Mouse (Mus musculus) mouse embryonic stem cell (cell line): Measurements from ENCODE around the gene Wdr70.

Source experiments
- in situ Hi-C, 2 experiments: fragments of 300-500 bp; cut with MboI; formaldehyde crosslinking; loops; 1 replicate in 1 of 2; 3 replicates in 1 of 2; pipeline ENCODE4 v1.14.3; 2019 to 2020; ENCODE audit warnings: low sequenced_read_pairs in 2 of 2, low pct_unique_long_range_greater_than_20kb in 1 of 2, mixed read lengths in 1 of 2; ENCODE audit not compliant: unreplicated experiment in 1 of 2

The Wdr70 gene

GRCm38 (mm10) chr15:7962786-7963185 lies 136.2 kb downstream of the Wdr70 start:
- in situ Hi-C loops: no loop called here

DNA sequence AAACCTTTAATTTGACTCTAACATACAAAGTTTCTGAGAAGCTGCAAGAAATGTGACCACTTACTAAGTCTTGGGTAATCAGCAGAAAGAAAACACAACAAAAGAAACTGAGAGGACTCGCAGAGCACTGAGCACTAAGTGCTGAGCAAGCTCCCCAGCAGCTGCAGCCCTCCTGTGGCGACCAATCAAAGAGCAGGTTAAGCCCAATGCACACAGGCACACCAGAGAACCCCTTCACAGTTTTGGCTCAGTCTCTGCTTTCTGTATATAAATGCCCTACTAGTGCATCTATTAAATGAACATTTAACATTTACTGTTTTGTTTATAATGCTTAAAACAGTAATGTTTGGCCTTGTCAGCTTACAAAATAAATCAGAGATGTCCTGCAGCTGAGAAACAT lies 137.5 kb downstream of the Wdr70 start:
- in situ Hi-C loops: no loop called here

DNA sequence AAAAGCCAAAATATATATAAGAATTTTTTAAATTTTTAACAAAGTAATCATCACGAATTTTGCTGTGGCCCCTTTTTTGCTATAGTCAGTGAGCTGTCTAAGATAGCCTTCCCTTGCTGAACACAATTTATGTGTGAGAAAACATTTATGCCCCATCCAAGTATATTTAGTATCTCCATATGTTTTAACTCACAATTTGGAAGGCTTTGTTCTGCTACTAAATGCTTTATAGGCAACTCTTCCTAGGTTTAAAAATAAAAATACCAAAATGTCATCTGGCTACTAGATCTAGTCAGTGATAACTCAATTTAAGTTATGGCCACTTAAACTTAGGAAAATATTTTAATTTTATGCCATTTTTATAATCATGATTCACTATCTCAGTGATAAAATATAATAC lies 142.1 kb downstream of the Wdr70 start:
- in situ Hi-C loops: no loop called here

DNA sequence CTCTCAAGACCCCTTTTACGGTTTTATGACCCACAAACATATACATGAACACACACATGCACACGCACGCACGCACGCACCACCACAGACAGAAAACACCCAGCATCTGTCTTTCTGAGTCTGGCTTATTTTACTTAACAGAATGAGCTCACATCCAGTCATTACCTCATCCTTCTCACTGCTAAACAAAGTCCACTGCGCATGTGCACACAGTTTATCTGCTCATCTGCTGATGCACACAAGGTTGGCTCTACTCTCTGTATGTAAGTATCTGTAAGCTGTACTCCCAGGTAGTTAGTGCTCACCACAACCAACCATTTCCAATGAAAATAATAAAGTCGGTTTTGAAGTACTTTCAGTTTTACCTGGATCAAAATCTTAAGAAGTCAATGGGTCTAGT lies 148.4 kb downstream of the Wdr70 start:
- in situ Hi-C loops: no loop called here

- in situ Hi-C loops: no loop called here
Observed at GRCm38 (mm10) chr15:7941690-7942089, 157.3 kb downstream of the Wdr70 start.

- in situ Hi-C loops: no loop called here
Observed at GRCm38 (mm10) chr15:7935571-7936165, 163.3 kb downstream of the Wdr70 start.

DNA sequence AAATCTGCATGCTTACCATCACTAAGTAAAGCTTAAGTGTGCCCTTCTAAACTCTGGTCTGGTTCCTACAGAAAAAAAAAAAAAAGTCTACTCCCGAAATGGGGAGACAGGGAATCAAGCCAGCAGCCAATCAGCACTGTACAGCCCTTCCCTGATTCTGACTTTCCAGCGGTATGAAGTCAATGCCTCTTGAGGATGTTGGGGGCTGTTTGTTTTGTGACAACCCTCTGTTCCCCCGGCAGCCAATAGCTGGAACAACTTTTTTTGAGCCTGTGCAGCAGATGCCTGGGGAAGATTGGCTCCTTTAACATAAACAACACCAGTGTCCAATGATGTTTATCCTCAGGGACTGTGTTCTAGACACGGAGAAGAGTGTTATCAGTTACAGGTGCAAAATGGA lies 164.4 kb downstream of the Wdr70 start:
- in situ Hi-C loops: no loop called here

GRCm38 (mm10) chr15:7934105-7934504 lies 164.9 kb downstream of the Wdr70 start:
- in situ Hi-C loops: no loop called here

DNA sequence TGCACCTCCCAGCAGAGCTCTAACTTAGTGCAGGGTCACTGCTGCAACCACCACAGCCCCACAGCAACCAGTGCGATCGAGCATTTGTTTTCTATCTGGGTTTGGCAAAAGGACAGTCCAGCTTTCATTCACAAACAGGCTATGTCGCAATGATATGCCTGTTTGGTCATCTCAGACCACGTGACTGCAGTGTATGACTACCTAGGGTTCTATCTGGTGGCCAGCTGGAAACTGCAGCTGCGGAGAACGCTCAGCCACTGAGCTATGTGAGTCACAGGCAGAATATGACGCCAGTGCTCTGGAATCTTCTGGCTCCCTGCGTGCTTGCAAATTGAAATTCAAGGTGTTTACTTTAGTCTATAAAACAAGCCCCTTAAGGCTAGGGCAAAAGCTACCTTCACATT lies 167.4 kb downstream of the Wdr70 start:
- in situ Hi-C loops: no loop called here

GRCm38 (mm10) chr15:7925382-7925781 lies 173.6 kb downstream of the Wdr70 start:
- in situ Hi-C loops: no loop called here

DNA sequence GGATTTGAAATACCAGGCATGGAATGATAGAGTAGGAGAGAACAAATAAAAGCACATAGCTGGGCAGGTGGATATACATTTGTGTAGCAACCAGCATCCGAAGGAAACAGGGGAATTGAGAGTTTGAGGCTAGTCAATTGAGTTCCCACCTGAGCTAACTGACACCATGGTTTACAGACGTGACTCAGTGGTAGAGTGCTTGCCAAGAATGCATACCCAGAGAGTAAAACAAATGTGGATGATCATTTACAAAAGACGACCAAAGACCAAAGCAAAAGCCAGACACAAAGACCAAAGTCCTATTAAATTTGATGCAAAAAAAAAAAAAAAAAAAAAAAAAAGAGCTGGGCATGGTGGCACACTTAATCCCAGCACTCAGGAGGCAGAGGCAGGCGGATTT lies 175.7 kb downstream of the Wdr70 start:
- in situ Hi-C loops: no loop called here

DNA sequence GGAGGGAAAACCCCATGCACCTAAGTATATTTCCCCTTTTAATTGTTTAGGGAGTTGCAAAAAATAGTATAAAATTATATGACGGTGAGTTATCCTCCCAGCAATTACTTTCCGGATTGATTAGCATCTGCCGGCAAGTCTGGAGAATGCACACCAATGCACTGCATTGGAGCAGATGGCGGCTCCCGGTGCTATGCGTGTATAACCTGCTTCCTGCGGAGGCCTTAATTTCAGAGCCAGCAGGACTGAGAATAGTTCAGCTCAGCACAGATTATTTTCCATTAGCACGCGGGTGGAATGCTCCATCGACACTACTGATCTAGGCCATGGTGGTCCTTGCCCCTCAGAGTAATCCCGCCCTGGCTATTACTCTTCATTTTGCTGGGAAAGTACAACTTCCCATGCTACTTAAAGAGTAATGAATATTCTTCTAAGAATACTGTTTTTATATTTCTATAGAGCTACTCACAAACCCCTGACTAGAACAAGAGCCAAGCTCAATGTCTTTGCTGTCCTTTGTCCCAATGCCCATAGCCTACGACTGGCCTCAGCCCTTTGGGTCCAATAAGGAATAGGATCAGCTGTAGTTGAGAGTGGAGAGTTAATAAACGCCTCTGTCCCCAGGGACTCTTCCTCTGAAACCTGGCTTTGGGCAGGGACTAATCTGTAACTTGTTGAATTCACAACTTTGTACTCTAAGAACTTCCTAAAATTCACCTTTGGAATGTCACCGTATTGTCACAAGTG lies 176.5 kb downstream of the Wdr70 start:
- in situ Hi-C loops: no loop called here

DNA sequence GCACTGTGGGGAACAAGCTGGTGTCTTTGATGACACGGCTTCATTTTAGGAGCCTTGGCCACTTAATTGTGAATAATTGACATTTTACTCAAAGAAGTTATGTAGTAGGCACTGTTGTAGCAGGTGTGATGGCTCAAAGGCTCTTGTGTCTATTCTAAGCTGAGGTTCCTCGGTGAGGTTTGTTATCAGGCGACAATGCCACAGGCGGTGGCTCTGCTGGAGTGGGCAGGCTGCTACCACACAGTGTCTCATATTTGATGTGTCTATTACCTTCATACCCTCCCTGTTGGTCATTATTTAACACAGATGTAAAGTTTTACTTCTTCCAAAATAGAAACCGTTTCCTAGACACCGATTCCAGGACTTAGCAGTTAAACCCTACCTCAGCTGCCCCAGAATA lies 177.9 kb downstream of the Wdr70 start:
- in situ Hi-C loops: no loop called here

- in situ Hi-C loops: no loop called here
Observed at GRCm38 (mm10) chr15:7906491-7907035, 192.4 kb downstream of the Wdr70 start.

DNA sequence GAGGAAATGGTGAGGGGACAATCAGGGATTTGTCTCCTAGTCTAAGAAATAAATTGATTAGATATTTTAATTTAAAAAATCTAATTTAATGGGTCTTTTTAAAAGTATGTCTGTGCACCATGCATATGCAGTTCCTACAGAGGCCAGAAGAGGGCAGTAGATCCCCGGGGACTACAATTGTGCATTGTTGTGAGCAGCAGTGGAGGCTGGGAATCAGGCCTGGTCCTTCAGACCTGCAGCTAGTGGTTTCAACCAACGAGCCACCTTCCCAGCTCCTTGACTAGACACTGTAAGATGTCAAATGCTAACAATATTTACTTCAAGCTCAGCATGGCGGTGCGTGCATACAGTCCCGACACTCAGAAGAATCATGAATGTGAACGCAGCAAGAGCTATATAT lies 199.7 kb downstream of the Wdr70 start:
- in situ Hi-C loops: no loop called here

DNA sequence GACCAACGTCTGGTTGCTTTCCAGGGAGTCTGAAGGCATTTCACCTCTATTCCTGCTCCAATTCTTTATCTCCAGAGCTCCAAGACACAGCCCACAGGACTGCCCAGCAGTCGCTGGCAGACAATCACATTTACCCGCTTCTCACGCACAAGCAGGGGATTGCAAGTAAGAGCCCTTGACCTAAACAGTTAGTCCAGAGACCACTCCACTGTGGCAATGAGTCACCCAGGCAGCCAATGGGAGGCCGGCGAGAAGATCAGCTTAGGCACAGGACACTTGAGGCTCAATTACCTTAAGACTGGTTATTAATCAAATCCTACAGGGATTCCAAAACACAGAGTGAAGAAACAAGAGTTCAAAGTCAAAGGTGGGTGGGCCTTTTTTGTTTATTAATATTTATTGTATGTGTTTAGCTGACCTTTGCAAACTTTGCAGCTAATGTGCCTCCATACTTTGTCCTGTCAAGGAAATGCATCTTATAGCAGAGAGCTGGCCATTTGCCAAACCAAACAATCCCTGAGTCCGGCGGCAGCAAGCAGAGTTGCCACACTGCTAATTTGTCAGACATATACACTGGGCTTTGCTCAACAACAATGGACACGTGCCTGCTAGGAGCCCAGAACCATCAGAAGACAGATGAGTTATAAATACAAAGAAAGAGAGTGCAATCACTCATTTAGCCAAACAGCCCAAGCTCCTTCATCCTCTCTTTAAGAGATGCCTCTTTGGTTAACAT lies 207.3 kb downstream of the Wdr70 start:
- in situ Hi-C loops: no loop called here

GRCm38 (mm10) chr15:7890286-7890685 lies 208.7 kb downstream of the Wdr70 start:
- in situ Hi-C loops: no loop called here

- in situ Hi-C loops: no loop called here
Observed at GRCm38 (mm10) chr15:7889362-7889674, 209.7 kb downstream of the Wdr70 start.

DNA sequence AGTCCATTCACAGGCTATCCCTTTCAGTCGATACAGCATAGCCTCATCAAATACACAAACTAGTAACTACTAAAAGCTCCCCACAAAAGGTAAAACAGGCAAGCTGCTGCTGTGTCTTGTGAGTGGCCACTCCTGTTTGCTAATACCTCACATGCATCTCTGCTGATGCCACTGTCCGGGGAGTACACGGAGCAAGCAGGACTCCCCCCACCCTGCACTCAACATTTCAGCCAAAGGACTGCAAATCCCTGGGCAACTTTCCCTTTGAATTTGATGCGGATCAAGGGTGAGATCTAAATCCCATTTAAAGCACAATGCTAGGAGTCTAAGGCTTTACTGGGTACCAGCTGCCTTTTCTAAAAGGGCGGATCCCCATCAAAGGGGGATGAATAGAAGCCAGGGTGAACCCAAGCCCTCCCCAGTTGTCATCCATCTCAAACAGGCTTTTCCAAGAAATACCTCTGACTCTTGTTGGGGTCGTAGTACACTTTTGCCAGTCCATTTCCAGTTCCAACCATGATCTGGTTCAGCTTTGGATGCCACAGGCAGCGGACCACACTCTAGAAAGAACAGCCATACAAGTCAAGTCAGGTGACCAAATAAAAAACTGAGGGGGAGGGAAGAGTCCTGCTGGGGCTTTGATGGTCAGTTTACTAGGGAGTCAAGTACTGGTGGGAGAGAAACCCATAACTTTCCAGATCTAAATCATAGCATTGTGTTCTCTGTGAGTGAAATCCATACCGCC lies 210.2 kb downstream of the Wdr70 start:
- in situ Hi-C loops: no loop called here
